Mouse (Mus musculus) heart, embryonic 12.5 days (tissue): ENCODE results near the gene Gm20388. TPM values are rescaled to one million over a fixed set of nuclear protein-coding genes. Genes with fewer than 3 reads are reported as not detected.

Experiments
- ATAC-seq: fragments of 200-750 bp; cut with Nextera tagmentation; 2 replicates; pipeline ENCODE4 v1.8.0; 2017; ENCODE audit warnings: moderate TSS enrichment, moderate library complexity; ENCODE audit not compliant: insufficient number of reproducible peaks, low FRiP score
- H3K27ac ChIP-seq: fragments of 300-500 bp; sonication (generic); 2 replicates; pipeline ENCODE4 v1.5.1; 2016; ENCODE audit warnings: mild to moderate bottlenecking, moderate library complexity; ENCODE audit not compliant: poor library complexity, severe bottlenecking
- H3K27me3 ChIP-seq: fragments of 300-500 bp; sonication (generic); replicated peaks from 2 replicates; pipeline ENCODE4 v1.6.1; 2016; ENCODE audit warnings: mild to moderate bottlenecking, moderate library complexity
- H3K36me3 ChIP-seq: fragments of 300-500 bp; sonication (generic); 2 replicates; pipeline ENCODE4 v1.6.1; 2016; ENCODE audit warnings: mild to moderate bottlenecking, moderate library complexity
- H3K4me1 ChIP-seq: fragments of 300-500 bp; sonication (generic); replicated peaks from 2 replicates; pipeline ENCODE4 v1.6.1; 2016; ENCODE audit warnings: mild to moderate bottlenecking
- H3K4me2 ChIP-seq: fragments of 300-500 bp; sonication (generic); 2 replicates; pipeline ENCODE4 v1.6.1; 2016; ENCODE audit warnings: mild to moderate bottlenecking, moderate library complexity
- H3K4me3 ChIP-seq: fragments of 300-500 bp; sonication (generic); 2 replicates; pipeline ENCODE4 v1.5.1; 2016; ENCODE audit warnings: mild to moderate bottlenecking
- H3K9ac ChIP-seq: fragments of 300-500 bp; sonication (generic); 2 replicates; pipeline ENCODE4 v1.6.1; 2016; ENCODE audit warnings: mild to moderate bottlenecking, moderate library complexity
- H3K9me3 ChIP-seq: fragments of 300-500 bp; sonication (generic); replicated peaks from 2 replicates; pipeline ENCODE4 v1.6.1; 2016; ENCODE audit warnings: mild to moderate bottlenecking, moderate library complexity
- WGBS: fragments of 180-500 bp; shearing (Covaris S2); methylation state at CpG from one replicate; pipeline ENCODE4 v1.1.7; 2016; 5-methylcytosine and 5-hydroxymethylcytosine counted together
- polyA plus RNA-seq: library from polyadenylated mRNA; unstranded; fragments of >200 nt; fragmentation: Nextera tagmentation; extraction: Ambion mirVana; gene quantifications from 2 replicates; pipeline ENCODE4 v1.2.1, GENCODE M21; 2016

Gene Gm20388
- polyA plus RNA-seq, 1 experiment from 2014 or later = not detected

DNA sequence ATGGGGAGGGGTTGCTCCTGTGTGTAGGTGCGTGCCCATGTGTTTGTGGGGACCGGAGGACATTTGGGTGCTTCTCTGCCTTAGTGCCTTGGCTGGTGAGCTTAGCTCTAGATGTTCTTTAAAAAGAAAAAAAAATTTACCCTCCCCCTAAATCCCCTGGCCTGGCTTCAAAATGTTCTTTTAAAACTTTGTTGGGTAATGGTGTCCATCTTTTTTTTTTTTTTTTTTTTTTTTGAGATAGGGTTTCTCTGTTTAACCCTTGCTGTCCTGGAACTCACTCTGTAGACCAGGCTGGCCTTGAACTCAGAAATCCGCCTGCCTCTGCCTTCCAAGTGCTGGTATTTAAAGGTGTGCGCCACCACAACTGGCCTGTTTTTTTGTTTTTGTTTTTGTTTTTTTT, 4.7 kb downstream of the Gm20388 start:
- H3K9me3 ChIP-seq = no peaks in the 10 kb centered on the region
- no peak overlapping the region for H3K4me2 ChIP-seq
- peaks cover 71% of the 10 kb centered on the region for H3K4me1 ChIP-seq
- H3K27ac ChIP-seq = no peak overlapping the region
- H3K4me3 ChIP-seq = no peak overlapping the region
- no peak for ATAC-seq
- peaks cover 7% of the 10 kb centered on the region; the same call in 1 of the 2 replicates for H3K36me3 ChIP-seq
- WGBS = 89% methylated on average over 4 of the region's 4 CpGs
- no peaks in the 10 kb centered on the region for H3K27me3 ChIP-seq
- no peak overlapping the region for H3K9ac ChIP-seq

DNA sequence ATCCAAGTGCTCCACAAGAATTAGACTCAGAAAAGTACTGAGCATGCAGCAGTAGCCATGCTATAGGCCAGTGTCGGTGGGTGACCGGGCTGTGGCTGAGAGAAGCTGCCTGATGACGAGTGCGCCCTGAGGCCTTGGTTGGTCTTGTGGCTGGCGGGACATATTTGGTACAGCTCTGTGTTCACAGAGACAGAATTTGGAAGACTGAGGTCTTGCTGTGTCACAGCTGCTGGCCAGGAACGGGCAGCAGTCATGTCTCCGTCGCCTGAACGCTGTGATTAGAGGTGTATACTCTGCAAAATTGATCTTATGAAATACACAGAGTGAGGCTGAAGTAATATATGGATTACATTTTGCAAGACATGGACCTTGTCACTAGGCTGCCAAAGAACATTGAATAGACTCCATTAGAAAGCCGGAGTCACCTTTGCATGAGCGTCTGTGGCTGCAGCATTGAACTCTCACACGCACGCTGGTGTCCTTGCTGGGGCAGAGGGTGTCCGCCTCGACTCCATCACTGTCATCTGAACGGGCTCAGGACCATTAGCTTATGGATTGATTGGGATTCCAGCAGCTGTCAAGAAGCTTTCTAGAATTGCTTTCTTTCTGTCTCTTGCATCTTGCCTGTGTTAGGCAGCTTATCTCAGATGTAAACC, 5.7 kb downstream of the Gm20388 start:
- no peak overlapping the region for H3K4me3 ChIP-seq
- no peaks in the 10 kb centered on the region for H3K9me3 ChIP-seq
- no peak overlapping the region for H3K9ac ChIP-seq
- ATAC-seq = no peak
- peaks cover 72% of the 10 kb centered on the region for H3K4me1 ChIP-seq
- H3K36me3 ChIP-seq = peaks cover 7% of the 10 kb centered on the region; the same call in 1 of the 2 replicates
- no peaks in the 10 kb centered on the region for H3K27me3 ChIP-seq
- 63% methylated on average over 16 of the region's 16 CpGs for WGBS
- no peak overlapping the region for H3K27ac ChIP-seq
- H3K4me2 ChIP-seq = peak overlapping the region; percentile 8; the same call in 1 of the 2 replicates

- Histone ChIP-seq H3K9me3 (no peaks in the 10 kb centered on the region), H3K27ac (peak overlapping the region; percentile 60), H3K27me3 (no peaks in the 10 kb centered on the region), H3K36me3 (peaks cover 7% of the 10 kb centered on the region; the same call in 1 of the 2 replicates), H3K9ac (no peak overlapping the region), H3K4me2 (no peak overlapping the region), H3K4me3 (no peak overlapping the region), H3K4me1 (peaks cover 72% of the 10 kb centered on the region)
- ATAC-seq = no peak
- WGBS = 83% methylated on average over 3 of the region's 3 CpGs
Observed at GRCm38 (mm10) chr8:119917415-119917814, 6.8 kb downstream of the Gm20388 start.

- ATAC-seq = peak; percentile 90
- WGBS = 11% methylated on average over 1 of the region's 1 CpGs
- Histone ChIP-seq H3K36me3 (peaks cover 7% of the 10 kb centered on the region; the same call in 1 of the 2 replicates), H3K4me1 (peaks cover 67% of the 10 kb centered on the region), H3K27ac (peak overlapping the region; percentile 60), H3K9ac (no peak overlapping the region), H3K9me3 (no peaks in the 10 kb centered on the region), H3K4me2 (peak overlapping the region; percentile 11; the same call in 1 of the 2 replicates), H3K4me3 (no peak overlapping the region), H3K27me3 (no peaks in the 10 kb centered on the region)
Observed at GRCm38 (mm10) chr8:119918155-119918567, 7.5 kb downstream of the Gm20388 start.

- WGBS = 86% methylated on average over 5 of the region's 5 CpGs
- Histone ChIP-seq H3K9ac (no peak overlapping the region), H3K9me3 (no peaks in the 10 kb centered on the region), H3K4me3 (no peak overlapping the region), H3K27me3 (no peaks in the 10 kb centered on the region), H3K4me1 (peaks cover 58% of the 10 kb centered on the region), H3K27ac (no peak overlapping the region), H3K4me2 (no peak overlapping the region), H3K36me3 (peaks cover 7% of the 10 kb centered on the region; the same call in 1 of the 2 replicates)
- no peak for ATAC-seq
Observed at GRCm38 (mm10) chr8:119923259-119923658, 12.6 kb downstream of the Gm20388 start.

GRCm38 (mm10) chr8:119925428-119925827, 14.8 kb downstream of the Gm20388 start:
- no peak overlapping the region for H3K4me2 ChIP-seq
- no peak for ATAC-seq
- H3K27ac ChIP-seq = 0 out of 2 replicates have a peak overlapping the region, but pooled peaks have one; percentile 35
- H3K4me1 ChIP-seq = peaks cover 55% of the 10 kb centered on the region
- H3K9me3 ChIP-seq = no peaks in the 10 kb centered on the region
- 0 out of 2 replicates have a peak, but pooled peaks cover 2% of the 10 kb centered on the region for H3K36me3 ChIP-seq
- H3K9ac ChIP-seq = no peak overlapping the region
- H3K4me3 ChIP-seq = no peak overlapping the region
- WGBS = 87% methylated on average over 4 of the region's 4 CpGs
- no peaks in the 10 kb centered on the region for H3K27me3 ChIP-seq

- Histone ChIP-seq H3K27ac (0 out of 2 replicates have a peak overlapping the region, but pooled peaks have one; percentile 35), H3K4me3 (no peak overlapping the region), H3K9me3 (no peaks in the 10 kb centered on the region), H3K9ac (no peak overlapping the region), H3K4me2 (no peak overlapping the region), H3K4me1 (peaks cover 63% of the 10 kb centered on the region), H3K27me3 (no peaks in the 10 kb centered on the region), H3K36me3 (0 out of 2 replicates have a peak, but pooled peaks cover 2% of the 10 kb centered on the region)
- ATAC-seq = no peak
- 71% methylated on average over 2 of the region's 2 CpGs for WGBS
Observed at GRCm38 (mm10) chr8:119926474-119926873, 15.8 kb downstream of the Gm20388 start.

DNA sequence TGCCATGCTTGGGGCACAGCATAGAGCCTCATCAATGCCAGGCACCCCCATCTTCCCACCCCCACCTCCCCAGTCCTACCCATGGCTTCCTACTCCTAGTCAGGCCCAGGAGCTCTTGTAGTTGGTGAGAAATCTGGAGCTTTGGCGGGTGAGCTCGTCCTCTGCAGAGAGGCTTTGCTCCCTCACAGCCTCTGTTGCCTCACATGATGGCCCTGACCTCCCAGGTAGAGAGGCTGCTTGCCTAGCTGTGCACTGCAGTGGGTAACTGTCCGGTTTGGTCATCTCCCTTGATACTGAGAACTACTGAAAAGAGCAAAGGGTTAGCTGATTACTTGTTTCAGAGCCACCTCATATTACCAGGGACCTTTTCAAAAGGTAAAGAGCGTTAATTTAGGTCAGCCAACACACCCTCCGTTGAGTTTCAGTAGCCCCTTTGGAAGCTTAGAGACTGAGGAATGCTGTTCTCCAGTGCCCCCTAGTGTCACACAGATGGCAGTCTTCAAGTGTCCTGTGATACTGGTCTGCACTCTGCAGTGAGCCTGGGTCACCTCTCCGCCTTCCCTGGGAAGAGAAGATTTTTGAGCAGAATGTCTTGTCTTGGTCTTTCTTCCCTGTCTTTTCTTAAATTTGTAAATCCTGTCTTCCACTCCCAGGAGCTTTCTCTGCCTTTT, 16.9 kb downstream of the Gm20388 start:
- Histone ChIP-seq H3K27me3 (no peaks in the 10 kb centered on the region), H3K9me3 (no peaks in the 10 kb centered on the region), H3K27ac (no peak overlapping the region), H3K4me3 (no peak overlapping the region), H3K4me1 (peaks cover 56% of the 10 kb centered on the region), H3K36me3 (peaks cover 10% of the 10 kb centered on the region), H3K4me2 (no peak overlapping the region), H3K9ac (no peak overlapping the region)
- no peak for ATAC-seq
- 43% methylated on average over 6 of the region's 6 CpGs for WGBS

DNA sequence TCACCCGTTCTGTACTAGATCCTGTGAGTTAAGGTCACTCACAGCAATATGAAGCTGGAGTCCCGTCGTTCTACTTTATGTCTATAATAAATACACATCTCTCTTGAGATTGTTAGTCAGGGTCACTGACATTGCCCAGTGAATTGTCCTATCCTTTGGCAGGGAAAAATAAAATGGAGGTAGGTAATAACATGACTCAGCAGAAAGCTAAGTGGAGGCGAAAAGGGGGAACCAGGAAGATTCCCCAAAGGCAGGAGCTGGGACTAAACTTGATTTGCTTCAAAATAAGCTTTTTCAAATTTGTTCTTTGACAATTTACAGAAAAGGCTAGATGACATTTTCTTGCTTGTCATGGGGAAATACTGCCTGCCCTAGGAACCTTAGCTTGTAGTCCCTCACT, 20.7 kb downstream of the Gm20388 start:
- ATAC-seq = no peak
- WGBS = 63% methylated on average over 4 of the region's 4 CpGs
- Histone ChIP-seq H3K27me3 (no peaks in the 10 kb centered on the region), H3K4me2 (peak overlapping the region; percentile 4; the same call in 1 of the 2 replicates), H3K9me3 (no peaks in the 10 kb centered on the region), H3K4me3 (no peak overlapping the region), H3K27ac (0 out of 2 replicates have a peak overlapping the region, but pooled peaks have one; percentile 44), H3K36me3 (peaks cover 29% of the 10 kb centered on the region), H3K9ac (no peak overlapping the region), H3K4me1 (peaks cover 46% of the 10 kb centered on the region)

DNA sequence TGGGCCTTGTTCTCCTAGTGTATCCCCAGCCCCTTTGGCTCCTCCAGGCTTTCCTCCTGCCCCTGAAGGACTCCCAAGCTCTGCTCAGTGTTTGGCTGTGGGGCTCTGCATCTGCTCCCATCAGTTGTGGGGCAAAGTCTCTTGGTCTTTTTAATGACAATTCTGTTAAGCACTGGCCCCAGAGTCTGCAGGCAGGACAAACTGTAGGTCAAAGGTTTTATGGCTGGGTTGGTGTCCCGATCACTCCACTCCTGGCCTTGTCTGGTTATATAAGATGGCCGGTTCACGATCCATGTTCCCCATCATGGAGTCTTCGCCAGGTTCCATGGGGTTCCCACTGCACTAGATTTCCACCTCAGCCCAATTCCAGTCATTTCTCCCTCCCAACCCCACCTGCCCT, 23.0 kb downstream of the Gm20388 start:
- no peak overlapping the region for H3K27ac ChIP-seq
- H3K4me2 ChIP-seq = no peak overlapping the region
- peaks cover 49% of the 10 kb centered on the region for H3K36me3 ChIP-seq
- ATAC-seq = no peak
- H3K4me1 ChIP-seq = peaks cover 38% of the 10 kb centered on the region
- WGBS = 96% methylated on average over 4 of the region's 4 CpGs
- no peaks in the 10 kb centered on the region for H3K27me3 ChIP-seq
- no peaks in the 10 kb centered on the region for H3K9me3 ChIP-seq
- no peak overlapping the region for H3K9ac ChIP-seq
- no peak overlapping the region for H3K4me3 ChIP-seq

DNA sequence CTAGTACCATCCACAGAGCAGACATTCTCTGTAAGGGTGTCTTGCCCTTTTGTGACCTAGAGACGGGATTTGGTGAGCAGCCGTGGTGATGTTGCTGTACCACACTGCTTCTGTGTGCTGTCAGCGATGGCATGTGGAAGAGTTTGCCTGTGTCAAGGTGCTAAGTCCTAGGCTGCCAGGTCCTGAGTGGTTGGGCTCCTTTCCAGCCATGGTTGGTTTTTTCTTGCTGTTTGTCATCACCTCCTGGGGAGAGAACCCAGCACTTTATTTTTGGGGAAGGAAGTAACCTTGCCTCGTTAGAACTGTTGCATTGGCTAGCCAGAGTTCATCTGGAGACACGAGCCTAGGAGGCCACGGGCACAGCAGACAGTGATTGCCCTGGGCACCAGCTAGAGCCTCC, 24.9 kb downstream of the Gm20388 start:
- Histone ChIP-seq H3K27me3 (no peaks in the 10 kb centered on the region), H3K36me3 (peaks cover 55% of the 10 kb centered on the region), H3K9ac (no peak overlapping the region), H3K27ac (peak overlapping the region; percentile 10; the same call in 1 of the 2 replicates), H3K9me3 (no peaks in the 10 kb centered on the region), H3K4me1 (peaks cover 30% of the 10 kb centered on the region), H3K4me3 (no peak overlapping the region), H3K4me2 (no peak overlapping the region)
- ATAC-seq = peak; percentile 29; the same call in 1 of the 2 replicates
- 41% methylated on average over 6 of the region's 6 CpGs for WGBS
